Mouse (Mus musculus): Measurements from ENCODE around the gene Prcc.

DNA sequence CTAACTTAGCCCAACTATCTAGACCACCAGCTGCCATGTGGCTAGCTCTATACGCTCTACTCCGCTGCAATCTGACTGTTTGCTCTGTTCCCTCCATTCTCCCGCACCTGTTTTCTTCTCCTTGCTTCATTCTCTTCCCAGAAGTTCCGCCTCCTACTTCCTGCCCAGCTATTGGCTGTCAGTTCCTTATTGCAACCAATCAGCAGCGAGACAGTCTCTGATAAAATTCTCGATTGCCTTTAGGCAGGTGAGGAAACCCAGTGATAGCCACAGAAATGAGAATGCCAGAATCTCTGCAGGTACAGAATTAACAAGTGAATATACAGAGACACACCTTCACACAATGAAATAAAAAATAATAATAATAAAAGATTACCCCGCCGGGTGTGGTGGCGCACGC, 56.4 kb downstream of the Prcc start:
- no peak for TF ChIP-seq POLR2A (IDR thresholded peaks at IDR 0.05; ENCODE audit: low read depth, low read length)
- TF ChIP-seq CTCF (IDR thresholded peaks at IDR 0.05; ENCODE audit: extremely low read depth, insufficient read length, insufficient replicate concordance, low read depth, low read length): no peak

Data from small intestine, adult 2 months (tissue).